Mouse (Mus musculus) forebrain, embryonic 16.5 days (tissue): ENCODE results near the gene Lrrc17. TPM values are rescaled to one million over a fixed set of nuclear protein-coding genes. Genes with fewer than 3 reads are reported as not detected.

Experiments
- ATAC-seq: fragments of 200-750 bp; cut with Nextera tagmentation; 2 replicates; pipeline ENCODE4 v1.8.0; 2017; ENCODE audit warnings: mild to moderate bottlenecking, moderate library complexity
- H3K27ac ChIP-seq: fragments of 300-500 bp; sonication (generic); 2 replicates; pipeline ENCODE4 v1.5.1; 2014; ENCODE audit warnings: low read length, control low read depth
- H3K27me3 ChIP-seq: fragments of 300-500 bp; sonication (generic); replicated peaks from 2 replicates; pipeline ENCODE4 v1.6.1; 2014; ENCODE audit warnings: low read length; ENCODE audit not compliant: control insufficient read depth, insufficient read depth
- H3K36me3 ChIP-seq: fragments of 300-500 bp; sonication (generic); 2 replicates; pipeline ENCODE4 v1.6.1; 2014; ENCODE audit not compliant: control insufficient read depth, insufficient read depth
- H3K4me1 ChIP-seq: fragments of 300-500 bp; sonication (generic); replicated peaks from 2 replicates; pipeline ENCODE4 v1.6.1; 2014; ENCODE audit warnings: low read length; ENCODE audit not compliant: control insufficient read depth, insufficient read depth
- H3K4me2 ChIP-seq: fragments of 300-500 bp; sonication (generic); 2 replicates; pipeline ENCODE4 v1.6.1; 2014; ENCODE audit warnings: mild to moderate bottlenecking, low read length, control low read depth
- H3K4me3 ChIP-seq: fragments of 300-500 bp; sonication (generic); replicated peaks from 2 replicates; pipeline ENCODE4 v1.5.1; 2014; ENCODE audit warnings: mild to moderate bottlenecking, low read length, control low read depth
- H3K9ac ChIP-seq: fragments of 300-500 bp; sonication (generic); replicated peaks from 2 replicates; pipeline ENCODE4 v1.6.1; 2014; ENCODE audit warnings: low read depth, low read length, control low read depth
- H3K9me3 ChIP-seq: fragments of 300-500 bp; sonication (generic); 2 replicates; pipeline ENCODE4 v1.6.1; 2016; ENCODE audit warnings: low read length; ENCODE audit not compliant: control insufficient read depth
- WGBS: fragments of 180-500 bp; shearing (Covaris S2); extraction: QIAGEN DNeasy Blood & Tissue Kit; methylation state at CpG from one replicate; pipeline ENCODE4 v1.1.7; 2014; 5-methylcytosine and 5-hydroxymethylcytosine counted together
- polyA plus RNA-seq: library from polyadenylated mRNA; unstranded; fragments of >200 nt; fragmentation: Nextera tagmentation; extraction: Ambion mirVana; gene quantifications from 2 replicates; pipeline ENCODE4 v1.2.1, GENCODE M21; 2015

Lrrc17 gene
- 3.3 and 5.0 TPM in 2 replicates for polyA plus RNA-seq

DNA sequence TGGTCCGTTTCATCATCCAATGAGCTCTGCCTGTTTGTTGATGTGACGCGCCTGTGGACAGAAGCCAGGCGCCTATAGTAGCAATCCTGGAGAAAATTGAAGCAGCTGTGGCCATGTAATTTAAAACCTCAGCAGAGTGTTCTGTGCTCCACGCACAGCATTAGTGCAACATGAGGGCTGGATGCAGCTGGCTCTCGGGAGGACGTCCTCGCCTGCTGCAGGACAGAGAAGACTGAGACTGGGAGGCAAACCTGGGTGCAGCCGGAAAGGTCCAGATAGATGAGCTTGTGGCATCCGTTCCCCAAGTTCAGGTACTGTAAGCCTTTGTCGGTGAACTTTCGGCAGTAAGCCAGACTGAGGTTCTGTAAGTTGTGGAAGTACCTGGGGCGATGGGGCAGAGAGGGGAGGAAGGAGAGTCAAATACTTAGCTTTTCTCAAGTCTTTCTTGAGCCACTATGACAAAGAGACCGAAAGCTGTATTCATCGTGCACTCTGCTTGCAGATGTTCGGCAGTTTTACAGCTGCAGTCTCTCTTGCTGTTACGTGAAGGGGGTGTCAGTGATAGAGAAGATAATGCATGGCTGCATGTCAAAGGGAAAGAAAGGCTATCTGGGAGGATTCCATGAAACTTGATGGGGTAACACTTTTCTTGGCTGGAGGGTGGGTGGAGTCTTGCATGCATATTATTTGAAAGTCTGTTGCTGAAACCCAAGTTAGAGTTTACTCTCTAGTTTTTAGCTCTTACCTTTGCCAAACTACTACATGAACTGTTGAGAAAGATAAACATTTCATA lies at the start of gene Lrrc17:
Gene Lrrc17, plus strand, starts transcription at position 151 of the 793 bp plus-strand sequence.
- no peak within 1 kb of the TSS for H3K4me3 ChIP-seq

DNA sequence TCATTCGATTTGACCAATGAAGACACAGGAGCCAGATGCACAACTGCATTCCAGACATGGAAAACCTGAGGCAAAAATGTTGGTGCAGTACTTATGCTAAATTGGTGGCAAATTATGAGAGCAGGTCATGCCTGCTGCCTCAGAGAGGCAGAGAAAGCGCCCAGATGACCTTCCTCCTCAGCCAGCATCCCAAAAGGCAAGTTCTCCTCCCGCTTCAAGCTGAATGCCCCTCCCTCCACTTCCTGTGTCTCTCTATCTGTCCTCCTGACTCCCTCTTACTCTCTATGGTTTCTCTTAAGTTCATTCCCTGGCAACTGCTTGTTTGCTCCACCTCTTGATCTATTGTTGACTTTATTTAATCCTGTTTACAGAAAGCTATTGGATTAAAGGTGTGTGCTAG lies 48.6 kb upstream of the Lrrc17 start:
- no peaks in the 10 kb centered on the region for H3K27me3 ChIP-seq
- ATAC-seq, result no peak
- no peaks in the 10 kb centered on the region for H3K9me3 ChIP-seq
- H3K27ac ChIP-seq, result no peak overlapping the region
- H3K4me3 ChIP-seq, result no peak overlapping the region
- WGBS, result 61% methylated on average over 3 of the region's 3 CpGs
- no peaks in the 10 kb centered on the region for H3K36me3 ChIP-seq
- H3K9ac ChIP-seq, result no peak overlapping the region
- no peak overlapping the region for H3K4me2 ChIP-seq
- H3K4me1 ChIP-seq, result no peaks in the 10 kb centered on the region

More for the DNA sequence above, at the start of gene Lrrc17:
- Histone ChIP-seq H3K27me3 (no peaks in the 10 kb centered on the region), H3K4me2 (no peak within 1 kb of the TSS), H3K9me3 (no peaks in the 10 kb centered on the region), H3K4me1 (no peaks in the 10 kb centered on the region), H3K27ac (no peak within 1 kb of the TSS), H3K36me3 (no peaks in the 10 kb centered on the region), H3K9ac (no peak within 1 kb of the TSS)
- ATAC-seq, result peak; percentile 68
- WGBS, result 64% methylated on average over 17 of the region's 17 CpGs

DNA sequence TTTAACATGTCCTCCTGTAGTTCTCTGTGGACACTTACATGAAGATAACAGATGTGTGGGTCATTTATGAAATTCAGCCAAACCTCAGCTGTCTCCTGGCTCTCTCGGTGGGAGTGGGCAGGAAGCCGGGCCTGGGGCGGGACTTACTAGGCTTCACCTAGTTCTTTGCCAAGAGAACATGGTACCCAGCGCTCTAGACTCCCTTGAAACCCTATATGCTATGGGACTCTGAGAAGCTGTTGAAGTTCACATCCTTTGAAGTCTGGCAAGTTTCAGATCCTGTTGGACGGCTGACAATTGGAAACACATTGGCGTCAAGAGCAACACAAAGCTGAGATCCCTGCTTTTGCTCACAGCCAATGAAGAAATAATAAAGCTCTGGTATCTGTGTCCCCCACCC lies 47.0 kb upstream of the Lrrc17 start:
- Histone ChIP-seq H3K4me1 (no peaks in the 10 kb centered on the region), H3K9ac (no peak overlapping the region), H3K4me3 (no peak overlapping the region), H3K4me2 (no peak overlapping the region), H3K9me3 (no peaks in the 10 kb centered on the region), H3K36me3 (no peaks in the 10 kb centered on the region), H3K27me3 (no peaks in the 10 kb centered on the region), H3K27ac (no peak overlapping the region)
- no peak; the same call in 1 of the 2 replicates for ATAC-seq
- 70% methylated on average over 6 of the region's 6 CpGs for WGBS

DNA sequence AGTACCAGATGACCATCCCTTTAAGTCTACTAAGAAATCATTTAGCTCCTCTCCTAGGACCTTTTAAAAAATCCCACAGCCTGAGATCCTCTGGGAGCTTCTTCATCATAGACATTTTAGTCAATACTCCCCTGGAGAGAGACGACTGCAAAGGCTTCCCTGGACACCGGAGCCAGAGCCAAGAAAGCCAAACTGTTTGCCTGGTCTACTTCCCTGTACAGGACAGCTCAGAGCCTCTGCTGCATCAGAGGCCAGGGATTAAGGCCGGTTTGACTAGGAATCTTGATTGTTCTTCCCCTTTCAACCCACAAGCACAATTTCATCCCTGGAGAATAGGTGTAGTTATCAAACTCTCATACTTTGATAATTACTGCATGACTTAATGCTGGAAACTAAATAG lies 46.5 kb upstream of the Lrrc17 start:
- WGBS, result 66% methylated on average over 3 of the region's 3 CpGs
- no peak overlapping the region for H3K4me2 ChIP-seq
- H3K36me3 ChIP-seq, result no peaks in the 10 kb centered on the region
- H3K4me1 ChIP-seq, result no peaks in the 10 kb centered on the region
- no peak for ATAC-seq
- no peak overlapping the region for H3K27ac ChIP-seq
- no peaks in the 10 kb centered on the region for H3K9me3 ChIP-seq
- H3K4me3 ChIP-seq, result no peak overlapping the region
- no peaks in the 10 kb centered on the region for H3K27me3 ChIP-seq
- H3K9ac ChIP-seq, result no peak overlapping the region

DNA sequence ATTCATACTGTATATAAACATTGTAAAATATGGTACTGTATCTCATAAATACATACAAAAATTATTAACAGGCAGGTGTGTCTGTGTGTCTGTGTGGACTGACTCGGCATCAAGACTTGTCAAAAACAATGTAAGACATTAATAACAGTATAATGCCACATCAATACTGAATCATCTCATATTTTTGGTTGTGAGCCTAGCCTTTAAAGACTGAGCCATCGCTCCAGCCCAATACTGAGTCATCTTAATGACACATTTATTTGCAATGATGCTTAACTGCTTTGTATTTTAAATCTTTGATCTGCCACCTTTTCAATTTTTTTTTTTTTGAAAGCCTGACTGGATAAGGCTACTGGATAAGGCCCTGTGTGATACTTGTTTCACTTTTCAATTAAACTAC lies 44.9 kb upstream of the Lrrc17 start:
- Histone ChIP-seq H3K36me3 (no peaks in the 10 kb centered on the region), H3K27ac (no peak overlapping the region), H3K4me2 (no peak overlapping the region), H3K4me3 (no peak overlapping the region), H3K9me3 (no peaks in the 10 kb centered on the region), H3K9ac (no peak overlapping the region), H3K4me1 (no peaks in the 10 kb centered on the region), H3K27me3 (no peaks in the 10 kb centered on the region)
- no peak for ATAC-seq
- WGBS, result 93% methylated on average over 2 of the region's 2 CpGs

DNA sequence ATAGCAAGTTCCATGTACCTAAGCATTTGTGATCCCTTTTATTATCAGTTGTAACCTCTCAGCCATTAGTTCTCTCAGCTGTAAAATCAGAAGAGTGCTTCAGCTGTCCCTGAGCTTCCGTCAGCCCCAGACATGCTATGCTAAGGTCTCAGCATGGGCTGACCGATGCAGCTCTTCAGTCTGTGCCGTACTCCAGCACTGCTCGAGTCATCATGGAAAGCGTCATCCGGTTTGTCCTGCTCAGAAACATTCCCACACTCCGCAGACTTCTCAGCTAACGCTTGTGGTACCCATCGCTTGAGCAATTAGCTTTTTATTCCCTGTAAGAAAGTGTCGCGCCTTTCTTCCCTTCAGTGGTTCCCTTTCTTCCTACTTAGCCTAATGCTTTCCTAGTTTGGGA lies 44.4 kb upstream of the Lrrc17 start:
- Histone ChIP-seq H3K36me3 (no peaks in the 10 kb centered on the region), H3K4me1 (no peaks in the 10 kb centered on the region), H3K27ac (no peak overlapping the region), H3K9ac (no peak overlapping the region), H3K4me3 (no peak overlapping the region), H3K9me3 (no peaks in the 10 kb centered on the region), H3K4me2 (no peak overlapping the region), H3K27me3 (no peaks in the 10 kb centered on the region)
- WGBS, result 73% methylated on average over 11 of the region's 11 CpGs
- no peak for ATAC-seq

DNA sequence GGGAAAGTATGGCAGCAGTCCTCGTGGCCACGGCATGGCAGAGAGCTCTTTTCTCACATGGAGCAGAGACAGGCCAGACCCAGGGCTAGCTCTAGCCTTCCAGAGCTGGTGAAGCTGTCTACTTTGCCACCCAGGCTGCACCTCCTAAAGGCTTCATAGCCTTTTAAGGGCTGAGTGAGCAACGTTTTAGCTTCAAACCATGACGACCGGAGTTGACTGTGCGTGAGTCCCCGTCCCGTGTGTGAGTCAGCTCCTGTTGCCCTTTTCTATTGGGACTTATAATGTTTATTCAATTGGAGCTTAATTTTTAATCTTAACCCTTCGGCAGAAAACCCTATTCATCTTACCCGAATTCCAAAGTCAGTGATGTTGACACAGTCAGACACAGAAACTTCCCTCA lies 43.2 kb upstream of the Lrrc17 start:
- Histone ChIP-seq H3K27ac (peak overlapping the region; percentile 20; the same call in 1 of the 2 replicates), H3K4me3 (no peak overlapping the region), H3K4me2 (no peak overlapping the region), H3K9me3 (no peaks in the 10 kb centered on the region), H3K36me3 (no peaks in the 10 kb centered on the region), H3K9ac (no peak overlapping the region), H3K27me3 (no peaks in the 10 kb centered on the region), H3K4me1 (no peaks in the 10 kb centered on the region)
- 78% methylated on average over 10 of the region's 10 CpGs for WGBS
- no peak for ATAC-seq

DNA sequence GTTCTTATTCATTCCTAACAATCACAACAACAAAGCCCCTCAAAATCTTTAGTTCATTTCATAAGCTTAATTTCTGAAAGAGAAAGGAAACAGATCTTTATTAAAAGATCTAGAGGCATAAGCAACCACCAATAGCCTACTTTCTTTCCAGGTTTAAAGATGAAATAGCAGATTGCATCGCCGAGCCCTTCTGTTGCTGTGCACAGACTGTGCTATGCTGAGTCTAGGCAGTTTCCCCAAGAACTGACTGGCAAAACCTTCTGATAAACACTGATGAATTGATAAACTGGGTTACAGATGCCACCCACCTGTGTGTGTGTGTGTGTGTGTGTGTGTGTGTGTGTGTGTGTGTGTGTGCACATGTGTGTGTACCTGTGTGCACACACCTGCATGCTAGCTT lies 42.4 kb upstream of the Lrrc17 start:
- Histone ChIP-seq H3K9ac (no peak overlapping the region), H3K4me3 (no peak overlapping the region), H3K27me3 (no peaks in the 10 kb centered on the region), H3K4me2 (no peak overlapping the region), H3K27ac (no peak overlapping the region), H3K4me1 (no peaks in the 10 kb centered on the region), H3K36me3 (no peaks in the 10 kb centered on the region), H3K9me3 (no peaks in the 10 kb centered on the region)
- WGBS, result 76% methylated on average over 2 of the region's 2 CpGs
- ATAC-seq, result peak; percentile 79

DNA sequence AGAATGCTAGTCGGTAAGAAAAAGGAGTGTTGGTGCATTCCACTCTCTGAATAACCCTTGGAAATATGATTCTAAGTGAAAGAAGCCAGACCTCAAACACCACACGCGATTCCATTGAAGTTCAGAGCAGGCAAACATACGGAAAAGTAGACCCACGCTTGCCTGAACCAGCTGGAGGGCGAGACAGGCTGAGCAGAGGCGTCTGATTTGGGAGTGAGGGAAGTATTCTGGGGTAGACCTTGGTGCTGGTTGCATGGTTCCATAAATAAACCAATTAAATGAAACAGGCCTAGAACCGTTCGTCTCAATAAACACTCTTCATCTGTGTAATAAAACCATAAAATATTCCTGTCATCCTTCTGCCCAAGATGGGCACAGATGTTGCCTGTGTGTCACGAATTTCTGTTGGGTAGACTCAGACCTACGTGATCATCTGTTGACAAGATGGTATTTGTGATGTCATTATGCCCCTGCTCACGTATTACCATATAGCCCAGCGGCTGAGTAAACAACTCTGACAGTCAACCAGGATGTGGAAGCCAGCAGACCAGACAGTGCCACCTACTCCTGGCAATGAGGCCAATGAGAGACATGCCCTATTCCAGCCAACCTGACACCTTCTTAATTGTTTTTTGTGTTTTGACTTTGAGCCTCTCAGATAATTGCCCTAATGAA lies 40.3 kb upstream of the Lrrc17 start:
- Histone ChIP-seq H3K4me1 (no peaks in the 10 kb centered on the region), H3K9ac (no peak overlapping the region), H3K27me3 (no peaks in the 10 kb centered on the region), H3K4me2 (no peak overlapping the region), H3K27ac (no peak overlapping the region), H3K4me3 (no peak overlapping the region), H3K9me3 (no peaks in the 10 kb centered on the region), H3K36me3 (no peaks in the 10 kb centered on the region)
- ATAC-seq, result no peak
- WGBS, result 89% methylated on average over 13 of the region's 13 CpGs
